Mouse (Mus musculus) monocyte, adult 2 months (primary cell): ENCODE results near the gene Slc7a7.

Experiments
- DNase-seq, 2 experiments: peaks; one replicate each; pipeline ENCODE4 v3.0.0; 2022; ENCODE audit warnings: low spot score in 2 of 2, low read depth in 1 of 2

Gene Slc7a7

DNA sequence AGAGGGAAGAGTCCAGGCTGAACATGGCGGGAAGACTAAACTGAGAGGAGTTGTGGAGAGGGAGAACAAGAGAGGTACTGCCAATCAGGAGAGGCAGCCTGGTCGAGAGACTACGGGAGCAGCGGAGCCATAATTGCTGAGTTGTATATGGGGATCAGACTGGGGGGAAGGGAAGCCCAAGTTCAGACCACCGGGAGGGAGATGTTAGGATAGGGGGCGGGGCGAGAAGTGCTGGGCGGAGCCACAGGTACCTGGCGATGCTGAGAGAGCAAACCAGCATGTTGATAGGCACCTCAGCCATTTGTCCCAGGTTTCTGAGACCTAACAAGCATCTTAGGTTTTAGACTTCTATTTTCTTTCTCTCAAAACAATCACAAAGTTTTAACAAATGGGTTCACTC, 88.4 kb downstream of the Slc7a7 start:
- DNase-seq = no peak

DNA sequence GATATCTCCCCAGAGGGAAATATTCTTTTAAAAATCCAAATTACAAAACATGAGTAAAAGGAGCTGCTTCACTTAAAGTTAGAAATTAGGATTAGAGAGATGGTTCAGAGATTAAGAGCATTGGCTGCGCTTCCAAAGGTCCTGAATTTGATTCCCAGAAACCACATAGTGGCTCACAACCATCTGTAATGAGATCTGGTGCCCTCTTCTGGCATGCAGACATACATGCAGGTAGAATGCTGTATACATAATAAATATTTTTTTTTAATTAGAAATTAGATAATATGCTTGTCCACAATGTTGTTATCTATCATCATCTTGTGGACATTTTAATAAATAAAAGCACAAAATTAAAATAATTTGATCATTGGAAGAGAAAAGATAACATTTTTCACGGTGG, 89.0 kb downstream of the Slc7a7 start:
- no peak for DNase-seq

DNA sequence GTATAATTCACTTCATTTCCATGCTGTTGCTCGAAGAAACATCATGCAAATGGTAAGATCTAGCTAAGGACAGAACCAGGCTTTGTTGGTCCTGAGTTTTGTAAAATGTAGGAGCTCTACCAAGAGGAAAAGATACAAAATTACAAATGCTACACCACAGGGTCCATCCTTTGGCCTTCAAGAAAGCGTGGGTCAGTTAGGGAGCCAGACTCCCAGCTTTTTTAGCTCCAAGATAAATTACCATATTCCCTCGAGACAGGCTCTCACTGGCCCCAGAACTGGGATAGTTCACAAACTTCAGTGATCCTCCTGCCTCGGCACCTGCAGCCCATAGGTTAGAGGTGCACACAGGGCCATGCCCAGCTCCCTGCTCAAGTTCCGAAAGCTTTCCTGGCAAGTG, 93.1 kb downstream of the Slc7a7 start:
- no peak for DNase-seq

DNA sequence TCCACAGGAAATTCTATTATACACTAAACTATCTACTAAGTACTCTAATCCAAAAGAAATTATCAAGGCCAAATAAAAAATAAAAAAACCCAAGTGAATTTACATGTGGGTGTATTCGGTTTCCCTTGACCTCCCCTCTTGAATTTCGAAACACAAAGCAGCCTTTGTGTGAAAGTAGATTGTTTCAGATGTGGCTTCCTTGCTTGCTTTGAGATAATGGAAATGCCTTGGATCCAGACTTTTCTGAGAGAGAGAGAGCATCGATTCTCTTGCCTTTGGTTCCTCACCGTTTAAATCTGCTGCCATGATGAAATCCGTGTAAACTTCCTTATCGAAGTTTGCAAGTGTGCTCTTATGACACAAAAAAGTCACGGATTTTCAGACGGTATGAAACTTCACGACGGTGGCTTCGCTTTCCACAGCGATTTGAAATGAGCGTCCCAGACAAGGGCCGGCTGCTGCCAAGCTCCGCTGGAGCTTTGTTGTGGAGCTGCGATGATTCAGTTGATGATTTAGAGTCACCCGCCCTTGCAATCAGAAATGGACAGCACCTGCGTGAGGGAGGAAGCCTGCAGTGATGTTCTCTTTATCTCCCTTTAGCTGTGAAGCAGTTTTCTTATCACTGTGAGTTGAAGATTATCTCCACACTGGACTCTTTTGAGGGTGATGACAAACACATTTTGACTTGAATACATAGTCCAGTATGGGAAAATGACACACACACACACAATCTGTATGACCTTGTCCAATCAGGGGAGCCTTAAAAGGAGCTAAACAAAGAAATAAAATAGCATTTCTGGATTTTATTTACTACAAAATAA, 95.8 kb downstream of the Slc7a7 start:
- DNase-seq = no peak
